Mouse (Mus musculus) ES-Bruce4 (cell line): ENCODE measurements at regions not wholly inside any gene's neighbourhood (a gene's known extent, or its start where the extent isn't known, plus 50 kb on each side); places are given as distances from the start of the nearest gene placed in this dataset.

Experiments used
- CTCF ChIP-seq: IDR thresholded peaks from one replicate; pipeline ENCODE4 v1.8.1; 2011; ENCODE audit warnings: low read depth, low read length
- EP300 ChIP-seq: IDR thresholded peaks from 2 replicates; pipeline ENCODE4 v1.6.1; 2011; ENCODE audit warnings: low read depth, low read length; ENCODE audit not compliant: insufficient read depth
- POLR2A ChIP-seq: IDR thresholded peaks from one replicate; pipeline ENCODE4 v1.8.1; 2011; ENCODE audit warnings: low read length; ENCODE audit not compliant: insufficient read depth

- TF ChIP-seq CTCF = peak; percentile 95
- no peak for TF ChIP-seq POLR2A
- no peak for TF ChIP-seq EP300
Measured at GRCm38 (mm10) chr5:128491155-128491554, 58.3 kb upstream of the Tmem132d start.
